Mouse (Mus musculus) stomach, embryonic 15.5 days (tissue): ENCODE data around the gene Chml. TPM values are rescaled to one million over a fixed set of nuclear protein-coding genes. Genes with fewer than 3 reads are reported as not detected.

Experiments used
- ATAC-seq: fragments of 200-750 bp; cut with Nextera tagmentation; 2 replicates; pipeline ENCODE4 v1.8.0; 2017; ENCODE audit warnings: low read depth, moderate number of reproducible peaks, moderate TSS enrichment; ENCODE audit not compliant: insufficient read depth, low FRiP score
- H3K27ac ChIP-seq: fragments of 300-500 bp; sonication (generic); 2 replicates; pipeline ENCODE4 v1.5.1; 2015; ENCODE audit warnings: mild to moderate bottlenecking, inconsistent platforms
- H3K27me3 ChIP-seq: fragments of 300-500 bp; sonication (generic); replicated peaks from 2 replicates; pipeline ENCODE4 v1.6.1; 2015; ENCODE audit warnings: inconsistent platforms
- H3K36me3 ChIP-seq: fragments of 300-500 bp; sonication (generic); 2 replicates; pipeline ENCODE4 v1.6.1; 2015; ENCODE audit warnings: inconsistent platforms
- H3K4me1 ChIP-seq: fragments of 300-500 bp; sonication (generic); 2 replicates; pipeline ENCODE4 v1.6.1; 2015; ENCODE audit warnings: inconsistent platforms
- H3K4me2 ChIP-seq: fragments of 300-500 bp; sonication (generic); 2 replicates; pipeline ENCODE4 v1.6.1; 2015; ENCODE audit warnings: mild to moderate bottlenecking, inconsistent platforms
- H3K4me3 ChIP-seq: fragments of 300-500 bp; sonication (generic); replicated peaks from 2 replicates; pipeline ENCODE4 v1.5.1; 2015; ENCODE audit warnings: inconsistent platforms
- H3K9ac ChIP-seq: fragments of 300-500 bp; sonication (generic); 2 replicates; pipeline ENCODE4 v1.6.1; 2015; ENCODE audit warnings: inconsistent platforms
- H3K9me3 ChIP-seq: fragments of 300-500 bp; sonication (generic); 2 replicates; pipeline ENCODE4 v1.6.1; 2016; ENCODE audit warnings: inconsistent platforms
- WGBS: fragments of 180-500 bp; shearing (Covaris S2); methylation state at CpG from one replicate; pipeline ENCODE4 v1.1.7; 2015; 5-methylcytosine and 5-hydroxymethylcytosine counted together
- polyA plus RNA-seq: library from polyadenylated mRNA; unstranded; fragments of >200 nt; fragmentation: Nextera tagmentation; extraction: Ambion mirVana; gene quantifications from 2 replicates; pipeline ENCODE4 v1.2.1, GENCODE M21; 2015

The Chml gene
- polyA plus RNA-seq, result 3.2 and 3.3 TPM in 2 replicates

- Histone ChIP-seq H3K36me3 (no peaks in the 10 kb centered on the region), H3K27ac (peak within 1 kb of the TSS; percentile 89), H3K4me3 (peak within 1 kb of the TSS; percentile 69), H3K4me1 (0 out of 2 replicates have a peak, but pooled peaks cover 10% of the 10 kb centered on the region), H3K9ac (peak within 1 kb of the TSS; percentile 84), H3K27me3 (no peaks in the 10 kb centered on the region), H3K4me2 (peak within 1 kb of the TSS; percentile 94), H3K9me3 (no peaks in the 10 kb centered on the region)
- peak; percentile 98 for ATAC-seq
- WGBS, result under 1% methylated on average over 62 of the region's 73 CpGs
These were observed at the start of gene Chml, which contains the start of gene Opn3 for GRCm38 (mm10) chr1:175692246-175692996. Gene Chml (minus strand): TSS chr1:175692901. Gene Opn3 (minus strand): TSS chr1:175692776.

- Histone ChIP-seq H3K27me3 (no peaks in the 10 kb centered on the region), H3K9me3 (no peaks in the 10 kb centered on the region), H3K4me1 (no peaks in the 10 kb centered on the region), H3K36me3 (no peaks in the 10 kb centered on the region), H3K9ac (no peak overlapping the region), H3K27ac (no peak overlapping the region), H3K4me3 (no peak overlapping the region), H3K4me2 (no peak overlapping the region)
- WGBS, result 24% methylated on average over 7 of the region's 7 CpGs
- peak; percentile 73 for ATAC-seq
These were observed 33.1 kb upstream of the Chml start for GRCm38 (mm10) chr1:175725771-175726170.

GRCm38 (mm10) chr1:175716832-175717231, 24.1 kb upstream of the Chml start:
- H3K9ac ChIP-seq, result no peak overlapping the region
- no peaks in the 10 kb centered on the region for H3K36me3 ChIP-seq
- 83% methylated on average over 9 of the region's 9 CpGs for WGBS
- no peaks in the 10 kb centered on the region for H3K4me1 ChIP-seq
- H3K27ac ChIP-seq, result no peak overlapping the region
- no peak overlapping the region for H3K4me2 ChIP-seq
- no peaks in the 10 kb centered on the region for H3K9me3 ChIP-seq
- no peak overlapping the region for H3K4me3 ChIP-seq
- no peaks in the 10 kb centered on the region for H3K27me3 ChIP-seq
- no peak for ATAC-seq

- no peaks in the 10 kb centered on the region for H3K9me3 ChIP-seq
- H3K27me3 ChIP-seq, result no peaks in the 10 kb centered on the region
- peak; percentile 27; the same call in 1 of the 2 replicates for ATAC-seq
- 74% methylated on average over 11 of the region's 11 CpGs for WGBS
- H3K27ac ChIP-seq, result no peak overlapping the region
- H3K4me2 ChIP-seq, result no peak overlapping the region
- H3K4me3 ChIP-seq, result no peak overlapping the region
- H3K9ac ChIP-seq, result no peak overlapping the region
- H3K36me3 ChIP-seq, result no peaks in the 10 kb centered on the region
- no peaks in the 10 kb centered on the region for H3K4me1 ChIP-seq
These were observed 19.7 kb upstream of the Chml start for GRCm38 (mm10) chr1:175712338-175712909.

- H3K4me1 ChIP-seq, result no peaks in the 10 kb centered on the region
- no peak for ATAC-seq
These were observed 15.3 kb upstream of the Chml start for GRCm38 (mm10) chr1:175708013-175708412.

GRCm38 (mm10) chr1:175707599-175707998, 14.9 kb upstream of the Chml start:
- Histone ChIP-seq H3K9ac (no peak overlapping the region), H3K27ac (no peak overlapping the region), H3K36me3 (no peaks in the 10 kb centered on the region), H3K27me3 (no peaks in the 10 kb centered on the region), H3K9me3 (no peaks in the 10 kb centered on the region), H3K4me2 (no peak overlapping the region), H3K4me1 (no peaks in the 10 kb centered on the region), H3K4me3 (no peak overlapping the region)
- 67% methylated on average over 5 of the region's 5 CpGs for WGBS
- ATAC-seq, result no peak

More at GRCm38 (mm10) chr1:175708013-175708412, 15.3 kb upstream of the Chml start:
- H3K27ac ChIP-seq, result no peak overlapping the region
- H3K9ac ChIP-seq, result no peak overlapping the region
- H3K36me3 ChIP-seq, result no peaks in the 10 kb centered on the region
- no peaks in the 10 kb centered on the region for H3K9me3 ChIP-seq
- H3K27me3 ChIP-seq, result no peaks in the 10 kb centered on the region
- H3K4me3 ChIP-seq, result no peak overlapping the region
- H3K4me2 ChIP-seq, result no peak overlapping the region

GRCm38 (mm10) chr1:175701145-175701544, 8.4 kb upstream of the Chml start:
- WGBS, result 59% methylated on average over 4 of the region's 4 CpGs
- Histone ChIP-seq H3K4me1 (no peaks in the 10 kb centered on the region), H3K36me3 (no peaks in the 10 kb centered on the region), H3K9me3 (no peaks in the 10 kb centered on the region), H3K27ac (no peak overlapping the region), H3K4me3 (no peak overlapping the region), H3K9ac (no peak overlapping the region), H3K4me2 (no peak overlapping the region), H3K27me3 (no peaks in the 10 kb centered on the region)
- ATAC-seq, result peak; percentile 54; the same call in 1 of the 2 replicates

- no peaks in the 10 kb centered on the region for H3K9me3 ChIP-seq
- 35% methylated on average over 4 of the region's 4 CpGs for WGBS
- no peak overlapping the region for H3K4me2 ChIP-seq
- ATAC-seq, result no peak; the same call in 1 of the 2 replicates
- no peaks in the 10 kb centered on the region for H3K27me3 ChIP-seq
- no peak overlapping the region for H3K4me3 ChIP-seq
- H3K9ac ChIP-seq, result no peak overlapping the region
- H3K4me1 ChIP-seq, result no peaks in the 10 kb centered on the region
- no peaks in the 10 kb centered on the region for H3K36me3 ChIP-seq
- H3K27ac ChIP-seq, result no peak overlapping the region
These were observed 7.1 kb upstream of the Chml start for GRCm38 (mm10) chr1:175699796-175700195.

- 64% methylated on average over 3 of the region's 3 CpGs for WGBS
- H3K27ac ChIP-seq, result no peak overlapping the region
These were observed 6.7 kb upstream of the Chml start for GRCm38 (mm10) chr1:175699375-175699774.

GRCm38 (mm10) chr1:175698293-175698692, 5.6 kb upstream of the Chml start, which contains the start of gene Wdr64:
Gene Wdr64 (plus strand): TSS chr1:175698593.
- Histone ChIP-seq H3K27ac (no peak within 1 kb of the TSS), H3K27me3 (no peaks in the 10 kb centered on the region), H3K4me2 (no peak within 1 kb of the TSS), H3K4me3 (no peak within 1 kb of the TSS), H3K9ac (no peak within 1 kb of the TSS), H3K9me3 (no peaks in the 10 kb centered on the region), H3K36me3 (no peaks in the 10 kb centered on the region), H3K4me1 (0 out of 2 replicates have a peak, but pooled peaks cover 3% of the 10 kb centered on the region)
- WGBS, result 79% methylated on average over 1 of the region's 1 CpGs
- no peak for ATAC-seq

More at GRCm38 (mm10) chr1:175699375-175699774, 6.7 kb upstream of the Chml start:
- H3K4me1 ChIP-seq, result no peaks in the 10 kb centered on the region
- H3K9me3 ChIP-seq, result no peaks in the 10 kb centered on the region
- no peak overlapping the region for H3K4me2 ChIP-seq
- H3K36me3 ChIP-seq, result no peaks in the 10 kb centered on the region
- ATAC-seq, result no peak
- H3K4me3 ChIP-seq, result no peak overlapping the region
- H3K27me3 ChIP-seq, result no peaks in the 10 kb centered on the region
- H3K9ac ChIP-seq, result no peak overlapping the region

GRCm38 (mm10) chr1:175693429-175693960, 794 bp upstream of the Chml start:
- Histone ChIP-seq H3K9me3 (no peaks in the 10 kb centered on the region), H3K4me3 (peak overlapping the region; percentile 69), H3K27ac (peak overlapping the region; percentile 46), H3K4me1 (0 out of 2 replicates have a peak, but pooled peaks cover 10% of the 10 kb centered on the region), H3K27me3 (no peaks in the 10 kb centered on the region), H3K4me2 (peak overlapping the region; percentile 94), H3K36me3 (no peaks in the 10 kb centered on the region), H3K9ac (no peak overlapping the region)
- ATAC-seq, result no peak
- 30% methylated on average over 12 of the region's 12 CpGs for WGBS

- Histone ChIP-seq H3K27me3 (no peaks in the 10 kb centered on the region), H3K9ac (no peak overlapping the region), H3K4me1 (0 out of 2 replicates have a peak, but pooled peaks cover 10% of the 10 kb centered on the region), H3K36me3 (no peaks in the 10 kb centered on the region), H3K27ac (peak overlapping the region; percentile 46), H3K9me3 (no peaks in the 10 kb centered on the region), H3K4me3 (peak overlapping the region; percentile 69), H3K4me2 (peak overlapping the region; percentile 94)
- under 1% methylated on average over 16 of the region's 17 CpGs for WGBS
- no peak; the same call in 1 of the 2 replicates for ATAC-seq
These were observed 278 bp upstream of the Chml start for GRCm38 (mm10) chr1:175692997-175693361.
